Mouse (Mus musculus): Measurements from ENCODE around the gene Snrpa. TPM values are rescaled to one million over a fixed set of nuclear protein-coding genes. Genes with fewer than 3 reads are reported as not detected.
A peak's percentile ranks its signal among the peaks of the same experiment; 100 is the strongest.
"Not testable (repeated sequence)": the region's sequence is repeated elsewhere in the genome, so short reads cannot be mapped to it uniquely, and the experiment has no call there.

Gene Snrpa
- polyA plus RNA-seq (2012; rRNA removed): 128 and 134 TPM in 2 replicates

DNA sequence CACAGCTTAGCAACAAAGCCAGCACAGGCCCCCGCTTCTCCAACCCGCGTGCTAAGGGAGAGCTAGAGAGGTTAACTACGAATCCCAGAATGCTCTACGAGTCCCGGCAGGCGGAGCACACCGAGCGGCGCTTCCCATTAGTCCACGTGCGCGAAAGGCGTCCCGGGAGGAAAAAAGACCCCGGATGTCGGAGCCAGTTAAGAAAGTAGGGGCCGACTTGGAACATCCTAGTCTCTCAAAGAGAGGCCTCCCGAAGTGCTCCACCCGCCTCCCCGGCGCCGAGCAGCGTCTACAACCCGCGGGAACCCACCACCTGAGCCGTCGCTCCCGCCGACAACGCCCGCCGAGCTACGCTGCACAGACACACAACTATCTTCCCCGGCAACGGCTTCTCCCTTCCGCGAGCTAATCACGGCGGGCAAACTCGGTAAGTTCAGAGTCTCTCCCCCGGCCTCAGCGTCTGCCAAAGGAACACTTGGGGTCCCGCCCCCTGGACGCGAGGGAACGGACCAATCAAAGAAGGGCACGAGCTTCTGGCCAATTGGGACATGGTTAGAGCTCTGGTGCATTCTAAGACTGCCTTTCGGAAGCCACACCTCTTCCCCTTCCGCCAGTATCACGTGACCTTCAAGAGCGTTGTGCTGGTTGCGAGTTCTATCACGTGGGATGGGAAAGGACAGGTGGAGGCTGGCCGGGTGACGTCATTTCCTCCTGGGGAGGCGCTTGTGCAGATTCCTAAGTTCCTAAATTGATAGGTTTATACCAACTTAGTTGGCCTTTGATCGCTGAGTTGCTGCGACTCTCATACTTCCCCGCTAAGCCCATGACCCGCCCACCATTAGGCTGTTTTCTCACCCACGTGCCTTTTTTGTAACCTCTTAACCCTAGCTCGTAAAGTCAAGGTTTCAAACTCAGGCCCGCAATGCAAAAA lies at the start of gene Snrpa, which contains the start of gene BC024978:
Gene Snrpa, minus strand, starts transcription at position 591 of the 931 bp plus-strand sequence.
Gene BC024978, plus strand, starts transcription at position 101 of the 931 bp plus-strand sequence.
- peaks cover 11% of the 10 kb centered on the region for H3K4me1 ChIP-seq (ENCODE audit: control insufficient read depth, insufficient read depth, low read length)
- H3K27ac ChIP-seq (ENCODE audit: control insufficient read depth, insufficient read depth, low read depth, low read length): peak within 1 kb of the TSS; percentile 99
- TF ChIP-seq CTCF (IDR thresholded peaks at IDR 0.05; ENCODE audit: control insufficient read depth, insufficient read depth, insufficient replicate concordance, low read depth, low read length) (no peak), POLR2A (IDR thresholded peaks at IDR 0.05; ENCODE audit: control insufficient read depth, low read depth, low read length) (peak; percentile 79)
- peaks cover 6% of the 10 kb centered on the region for H3K36me3 ChIP-seq (ENCODE audit: control insufficient read depth, insufficient read depth, low read length)
- H3K27me3 ChIP-seq (ENCODE audit: control insufficient read depth, insufficient read depth, low read length): no peaks in the 10 kb centered on the region
- peak within 1 kb of the TSS; percentile 100 for H3K4me3 ChIP-seq (ENCODE audit: control insufficient read depth, low read depth, low read length)

DNA sequence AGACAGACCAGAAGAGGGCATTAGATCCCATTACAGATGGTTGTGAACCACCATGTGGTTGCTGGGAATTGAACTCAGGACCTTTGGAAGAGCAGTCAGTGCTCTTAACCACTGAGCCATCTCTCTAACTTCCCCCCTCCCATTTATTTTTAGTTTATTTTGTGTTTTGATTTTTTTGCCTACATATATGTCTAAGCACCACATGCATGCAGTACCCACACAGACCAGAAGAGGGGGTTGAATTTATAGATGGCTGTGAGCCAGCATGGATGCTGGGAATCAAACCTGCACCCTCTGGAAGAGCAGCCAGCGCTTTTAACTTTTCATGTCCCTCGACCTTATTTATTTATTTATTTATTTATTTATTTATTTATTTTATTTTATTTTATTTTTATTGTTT lies 48.0 kb upstream of the Snrpa start:
- H3K27ac ChIP-seq (ENCODE audit: control insufficient read depth, insufficient read depth, low read depth, low read length); H3K4me1 ChIP-seq (ENCODE audit: control insufficient read depth, insufficient read depth, low read length); H3K27me3 ChIP-seq (ENCODE audit: control insufficient read depth, insufficient read depth, low read length); H3K36me3 ChIP-seq (ENCODE audit: control insufficient read depth, insufficient read depth, low read length); H3K4me3 ChIP-seq (ENCODE audit: control insufficient read depth, low read depth, low read length): not testable (repeated sequence)

DNA sequence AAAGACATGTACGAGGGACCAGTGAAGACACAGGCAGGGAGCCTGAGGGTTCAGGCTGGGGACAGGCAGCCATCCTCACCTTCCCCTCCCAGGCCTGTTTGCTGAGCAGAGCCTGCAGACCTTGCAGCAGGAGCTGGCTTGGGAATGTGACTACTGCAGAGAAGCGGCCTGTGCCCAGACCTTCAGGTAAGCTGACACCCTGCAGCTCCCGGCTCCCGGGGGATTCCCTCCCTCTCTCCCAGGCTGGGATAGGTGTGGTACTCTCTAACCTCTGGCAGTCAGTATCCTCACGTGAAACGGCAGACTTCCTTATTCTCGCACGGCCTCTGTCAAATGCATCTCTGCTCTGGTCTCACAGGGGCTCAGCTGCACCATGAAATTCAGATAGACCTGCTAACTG lies 47.1 kb upstream of the Snrpa start:
- Histone ChIP-seq H3K27me3 (ENCODE audit: control insufficient read depth, insufficient read depth, low read length) (no peaks in the 10 kb centered on the region), H3K27ac (ENCODE audit: control insufficient read depth, insufficient read depth, low read depth, low read length) (no peak overlapping the region), H3K4me1 (ENCODE audit: control insufficient read depth, insufficient read depth, low read length) (no peaks in the 10 kb centered on the region), H3K36me3 (ENCODE audit: control insufficient read depth, insufficient read depth, low read length) (no peaks in the 10 kb centered on the region; the same call in 1 of the 2 replicates), H3K4me3 (ENCODE audit: control insufficient read depth, low read depth, low read length) (no peak overlapping the region)
- no peak for TF ChIP-seq POLR2A (IDR thresholded peaks at IDR 0.05; ENCODE audit: control insufficient read depth, low read depth, low read length)
- no peak for TF ChIP-seq CTCF (IDR thresholded peaks at IDR 0.05; ENCODE audit: control insufficient read depth, insufficient read depth, insufficient replicate concordance, low read depth, low read length)

DNA sequence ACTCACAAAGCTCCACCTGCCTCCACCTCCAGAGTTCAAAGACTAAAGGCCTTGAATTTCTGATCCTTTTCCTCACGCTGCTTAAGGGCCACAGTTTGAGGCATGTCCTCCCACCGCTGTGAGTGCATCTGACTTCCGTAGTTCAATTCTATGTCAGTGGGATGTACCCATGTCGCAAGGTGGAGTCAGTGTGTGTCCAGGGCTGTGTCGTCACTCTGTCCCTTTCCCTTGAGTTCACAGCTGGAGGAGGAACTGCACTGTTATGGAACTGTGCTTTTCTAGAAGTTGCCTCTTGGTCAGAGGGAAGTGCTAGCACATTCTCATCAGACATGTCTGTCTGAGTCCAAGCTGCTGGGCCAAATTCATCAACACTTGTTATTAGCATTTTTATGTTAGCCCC lies 42.5 kb upstream of the Snrpa start:
- H3K36me3 ChIP-seq (ENCODE audit: control insufficient read depth, insufficient read depth, low read length): no peaks in the 10 kb centered on the region; the same call in 1 of the 2 replicates

DNA sequence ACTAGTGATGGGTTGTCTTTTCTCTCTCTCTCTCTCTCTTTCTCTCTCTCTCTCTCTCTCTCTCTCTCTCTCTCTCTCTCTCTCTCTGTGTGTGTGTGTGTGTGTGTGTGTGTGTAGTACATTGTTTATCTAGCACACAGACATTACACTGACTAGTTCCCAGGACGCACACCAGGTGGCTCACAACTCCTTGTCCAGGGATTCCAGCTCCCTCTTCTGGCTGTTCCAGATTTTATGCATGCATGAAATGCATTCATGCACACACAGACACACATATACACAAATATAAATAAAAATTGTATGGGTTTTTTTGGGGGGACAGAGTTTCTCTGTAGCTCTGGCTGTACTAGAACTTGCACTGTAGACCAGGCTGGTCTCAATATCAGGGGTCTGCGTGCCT lies 41.5 kb upstream of the Snrpa start:
- H3K4me3 ChIP-seq (ENCODE audit: control insufficient read depth, low read depth, low read length): no peak overlapping the region

More for the DNA sequence above, 42.5 kb upstream of the Snrpa start:
- Histone ChIP-seq H3K4me1 (ENCODE audit: control insufficient read depth, insufficient read depth, low read length) (peaks cover 3% of the 10 kb centered on the region), H3K27ac (ENCODE audit: control insufficient read depth, insufficient read depth, low read depth, low read length) (no peak overlapping the region), H3K27me3 (ENCODE audit: control insufficient read depth, insufficient read depth, low read length) (no peaks in the 10 kb centered on the region), H3K4me3 (ENCODE audit: control insufficient read depth, low read depth, low read length) (no peak overlapping the region)
- TF ChIP-seq CTCF (IDR thresholded peaks at IDR 0.05; ENCODE audit: control insufficient read depth, insufficient read depth, insufficient replicate concordance, low read depth, low read length) (no peak), POLR2A (IDR thresholded peaks at IDR 0.05; ENCODE audit: control insufficient read depth, low read depth, low read length) (no peak)

DNA sequence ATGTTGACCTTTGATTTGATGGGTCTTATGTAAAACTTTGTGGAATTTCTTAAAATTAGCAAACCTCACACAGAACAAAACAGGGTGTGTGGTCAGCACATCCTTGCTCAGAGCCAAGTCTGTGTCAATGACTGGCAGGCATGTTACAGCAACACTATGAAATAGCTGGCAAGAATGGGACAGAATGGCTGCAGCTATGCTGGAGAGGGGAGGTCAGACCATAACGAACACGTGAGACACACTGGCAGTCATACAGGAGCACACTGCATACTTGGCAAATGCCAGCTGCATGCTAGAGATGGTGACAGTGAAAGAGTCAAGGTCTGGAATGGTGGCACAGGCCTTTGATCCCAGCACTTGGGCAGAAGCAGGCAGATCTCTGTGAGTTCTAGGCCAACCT lies 39.7 kb upstream of the Snrpa start:
- H3K36me3 ChIP-seq (ENCODE audit: control insufficient read depth, insufficient read depth, low read length): no peaks in the 10 kb centered on the region; the same call in 1 of the 2 replicates
- H3K27me3 ChIP-seq (ENCODE audit: control insufficient read depth, insufficient read depth, low read length): no peaks in the 10 kb centered on the region
- H3K4me1 ChIP-seq (ENCODE audit: control insufficient read depth, insufficient read depth, low read length): peaks cover 12% of the 10 kb centered on the region
- no peak overlapping the region for H3K27ac ChIP-seq (ENCODE audit: control insufficient read depth, insufficient read depth, low read depth, low read length)
- no peak for TF ChIP-seq POLR2A (IDR thresholded peaks at IDR 0.05; ENCODE audit: control insufficient read depth, low read depth, low read length)
- no peak for TF ChIP-seq CTCF (IDR thresholded peaks at IDR 0.05; ENCODE audit: control insufficient read depth, insufficient read depth, insufficient replicate concordance, low read depth, low read length)
- no peak overlapping the region for H3K4me3 ChIP-seq (ENCODE audit: control insufficient read depth, low read depth, low read length)

More for the DNA sequence above, 41.5 kb upstream of the Snrpa start:
- TF ChIP-seq POLR2A (IDR thresholded peaks at IDR 0.05; ENCODE audit: control insufficient read depth, low read depth, low read length) (no peak), CTCF (IDR thresholded peaks at IDR 0.05; ENCODE audit: control insufficient read depth, insufficient read depth, insufficient replicate concordance, low read depth, low read length) (no peak)
- Histone ChIP-seq H3K4me1 (ENCODE audit: control insufficient read depth, insufficient read depth, low read length) (peaks cover 10% of the 10 kb centered on the region), H3K36me3 (ENCODE audit: control insufficient read depth, insufficient read depth, low read length) (no peaks in the 10 kb centered on the region; the same call in 1 of the 2 replicates), H3K27ac (ENCODE audit: control insufficient read depth, insufficient read depth, low read depth, low read length) (no peak overlapping the region), H3K27me3 (ENCODE audit: control insufficient read depth, insufficient read depth, low read length) (no peaks in the 10 kb centered on the region)

DNA sequence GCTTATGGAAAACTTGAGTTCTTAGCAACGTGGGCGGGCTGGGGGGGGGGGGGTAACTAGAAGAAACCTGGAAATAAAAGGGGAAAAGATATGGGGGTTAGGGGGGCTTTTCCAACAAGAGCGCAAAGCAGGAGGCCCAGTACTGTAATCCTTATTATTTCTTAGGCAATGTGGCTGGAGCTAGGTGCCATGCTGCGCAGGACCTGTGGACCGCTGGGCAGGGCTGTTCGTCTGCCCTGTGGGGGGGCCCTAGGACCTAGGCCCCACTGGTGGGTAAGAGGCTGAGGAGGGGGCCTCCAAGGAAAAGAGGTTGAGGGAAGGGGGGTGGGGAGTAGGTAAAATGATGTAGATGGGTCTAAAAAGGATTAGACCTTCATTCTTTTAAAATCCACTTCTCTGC lies 37.2 kb upstream of the Snrpa start:
- Histone ChIP-seq H3K36me3 (ENCODE audit: control insufficient read depth, insufficient read depth, low read length) (no peaks in the 10 kb centered on the region), H3K27ac (ENCODE audit: control insufficient read depth, insufficient read depth, low read depth, low read length) (no peak overlapping the region)
- TF ChIP-seq CTCF (IDR thresholded peaks at IDR 0.05; ENCODE audit: control insufficient read depth, insufficient read depth, insufficient replicate concordance, low read depth, low read length) (no peak), POLR2A (IDR thresholded peaks at IDR 0.05; ENCODE audit: control insufficient read depth, low read depth, low read length) (no peak)

More for the DNA sequence above, 37.2 kb upstream of the Snrpa start:
- Histone ChIP-seq H3K4me1 (ENCODE audit: control insufficient read depth, insufficient read depth, low read length) (peaks cover 14% of the 10 kb centered on the region), H3K4me3 (ENCODE audit: control insufficient read depth, low read depth, low read length) (peak overlapping the region; percentile 84), H3K27me3 (ENCODE audit: control insufficient read depth, insufficient read depth, low read length) (no peaks in the 10 kb centered on the region)
